Mouse (Mus musculus) right cerebral cortex, postnatal 36 days (tissue): ENCODE measurements around the gene Grip1.

Experiments
- DNase-seq, 2 experiments: peaks; one replicate each; pipeline ENCODE4 v3.0.0; 2022; ENCODE audit warnings: low spot score in 2 of 2, mixed read lengths in 1 of 2

The Grip1 gene

GRCm38 (mm10) chr10:119756271-119756670 lies 302.6 kb downstream of the Grip1 start:
- DNase-seq = no peak

DNA sequence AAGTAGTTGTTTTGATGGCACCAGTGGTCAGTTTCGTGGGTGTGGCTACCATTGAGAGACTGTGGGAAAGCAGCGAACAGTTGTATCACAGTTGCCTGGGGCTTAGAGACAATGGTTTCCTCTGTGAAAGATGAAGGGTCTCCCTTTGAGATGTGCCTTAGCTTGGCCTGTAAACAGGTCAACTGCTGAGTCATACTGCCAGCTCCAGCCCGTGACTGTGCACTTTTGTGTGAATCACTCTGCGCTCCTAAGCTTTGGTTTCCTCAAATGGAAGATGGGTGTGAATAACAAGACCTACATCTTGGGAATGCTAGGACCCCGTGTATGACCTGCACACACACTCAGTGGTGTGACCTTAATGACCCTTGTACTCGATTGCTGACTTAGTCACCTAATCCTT lies 303.6 kb downstream of the Grip1 start:
- no peak for DNase-seq

- peak in 1 of 2 experiments; percentile 24 for DNase-seq
These were observed 308.1 kb downstream of the Grip1 start for GRCm38 (mm10) chr10:119761451-119762367.

DNA sequence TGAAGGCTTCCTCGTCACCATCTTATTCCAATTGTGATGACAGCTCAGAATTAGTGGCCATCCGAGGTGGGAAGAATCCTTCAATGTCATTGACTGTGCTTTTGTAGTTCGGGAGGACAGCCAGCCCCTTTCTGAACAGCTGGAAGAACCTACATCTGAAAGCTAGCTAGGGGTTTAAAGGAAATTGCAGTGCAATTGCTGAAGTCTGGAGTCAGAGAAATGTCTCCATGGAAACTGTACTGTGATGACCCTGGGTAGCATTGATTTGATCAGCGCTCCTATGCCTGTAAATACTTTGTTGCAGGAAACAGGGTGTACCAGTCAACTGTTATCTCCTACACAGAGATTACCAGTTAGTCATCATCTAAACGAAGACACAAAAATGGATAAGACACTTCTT lies 325.2 kb downstream of the Grip1 start:
- DNase-seq = no peak

GRCm38 (mm10) chr10:119779657-119780056 lies 326.0 kb downstream of the Grip1 start:
- DNase-seq = no peak

DNA sequence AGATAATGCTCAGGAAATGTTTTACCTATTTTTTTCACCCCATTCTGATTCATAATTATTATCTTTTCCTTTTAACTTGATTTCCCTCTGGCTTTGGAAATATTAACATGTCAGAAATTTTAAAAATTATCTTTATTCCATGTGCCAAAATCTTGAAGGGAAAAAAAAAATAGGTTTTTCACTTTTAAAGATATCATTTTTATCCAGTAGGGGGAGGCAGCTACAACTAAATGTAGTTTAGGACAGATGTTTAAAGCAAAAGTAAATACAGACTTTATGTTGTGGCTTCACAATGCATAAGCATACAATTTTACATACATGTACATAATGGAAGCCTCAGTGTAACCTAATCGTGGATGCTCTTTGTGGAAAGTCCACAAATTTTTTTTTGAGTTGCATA lies 336.9 kb downstream of the Grip1 start:
- no peak for DNase-seq

- no peak for DNase-seq
These were observed 348.8 kb downstream of the Grip1 start for GRCm38 (mm10) chr10:119802421-119802820.

DNA sequence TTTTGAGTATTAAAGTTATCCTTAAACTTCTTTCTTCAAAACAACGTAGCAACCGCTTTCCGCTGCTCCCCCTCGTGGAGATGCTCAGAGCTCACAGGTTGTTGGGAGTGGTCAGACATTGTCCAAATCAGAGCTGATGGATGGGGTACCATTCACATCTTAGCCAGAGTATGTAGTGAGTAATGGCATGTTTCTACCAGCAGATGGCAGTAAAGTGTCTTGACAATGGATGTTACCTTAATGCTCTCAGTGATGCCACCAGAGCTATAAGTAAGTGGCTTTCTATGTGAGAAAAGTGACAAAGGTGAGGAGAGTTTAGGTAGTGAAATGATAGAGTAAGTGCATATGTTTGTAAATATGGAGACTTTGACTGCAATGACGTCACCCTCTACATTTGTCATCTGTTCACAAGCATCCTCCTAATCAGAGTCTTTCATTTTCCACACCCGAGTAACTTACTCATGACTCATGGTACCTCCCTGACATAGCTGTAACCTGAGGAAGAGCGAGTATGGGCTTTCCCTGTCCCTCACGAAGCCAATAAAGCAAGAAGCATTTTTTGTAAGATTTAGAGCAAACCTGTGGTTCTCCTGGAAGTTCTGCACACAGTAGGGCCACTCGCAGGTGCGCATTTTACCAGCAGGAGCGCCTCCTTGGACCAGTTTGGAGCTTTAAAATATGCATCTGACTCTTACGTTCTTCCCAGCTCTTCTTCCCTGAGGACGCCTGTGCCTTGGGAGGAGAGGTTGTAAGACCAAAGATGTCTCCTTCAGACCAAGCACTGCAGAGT lies 350.2 kb downstream of the Grip1 start:
- no peak for DNase-seq

DNA sequence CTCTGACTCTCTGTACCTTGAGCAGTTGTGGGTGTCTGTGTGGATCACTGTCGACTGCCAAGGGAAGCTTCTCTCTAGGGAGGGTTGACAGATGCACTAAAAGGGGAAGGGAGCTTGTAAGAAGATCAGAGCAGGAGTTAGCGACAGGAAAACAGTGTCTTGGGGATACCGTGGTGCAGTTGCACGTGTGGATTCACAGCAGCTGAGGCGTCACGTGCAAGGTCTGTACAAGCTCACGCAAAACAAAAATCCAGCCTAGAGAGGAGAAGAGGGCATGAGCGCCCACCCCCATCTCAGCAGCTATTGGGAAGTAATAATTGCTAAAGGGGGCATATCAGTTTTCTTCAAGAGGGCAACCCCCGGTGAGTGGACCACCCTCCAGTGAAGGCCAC lies 350.8 kb downstream of the Grip1 start:
- DNase-seq = no peak

DNA sequence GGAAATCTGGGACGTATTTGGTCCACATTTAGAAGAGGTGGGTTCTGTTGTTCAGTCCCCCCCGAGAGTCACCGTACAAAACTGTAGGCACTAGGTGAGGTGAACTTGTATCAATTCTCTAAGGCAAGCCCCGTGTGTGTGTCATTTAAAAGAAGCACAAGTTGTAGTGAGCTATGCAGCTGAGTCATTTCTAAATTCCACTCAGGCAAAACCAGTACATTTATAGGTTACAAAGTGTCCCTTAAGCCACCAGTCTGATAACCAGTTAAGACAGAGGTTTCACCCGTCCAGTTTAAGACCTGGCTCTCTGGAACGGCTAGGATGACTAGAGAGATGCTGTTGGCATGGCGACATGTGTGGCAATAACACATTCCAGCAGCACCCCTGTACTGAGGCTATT lies 351.5 kb downstream of the Grip1 start:
- DNase-seq = no peak

GRCm38 (mm10) chr10:119806151-119806550 lies 352.5 kb downstream of the Grip1 start:
- no peak for DNase-seq

DNA sequence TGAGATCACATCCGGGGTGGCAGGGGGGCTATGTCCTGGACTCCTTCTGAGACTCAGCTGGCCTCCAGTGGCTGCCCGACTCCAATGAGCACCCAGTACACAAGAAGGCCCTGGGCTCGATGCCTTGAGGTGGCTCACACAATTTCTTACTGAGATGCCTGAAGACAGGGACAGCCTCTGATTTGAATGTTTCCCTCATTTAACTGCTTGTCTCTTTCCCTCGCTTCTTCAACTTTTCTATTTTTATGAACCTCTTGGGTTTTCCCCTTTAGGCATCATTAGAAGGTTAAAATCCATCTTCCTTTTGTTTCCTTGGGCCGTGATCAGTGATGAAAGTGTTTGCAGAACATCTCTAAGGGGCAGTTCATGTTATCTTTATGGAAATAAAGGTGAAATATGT lies 354.8 kb downstream of the Grip1 start:
- DNase-seq = no peak

- DNase-seq = peak in 1 of 2 experiments; percentile 9
These were observed 360.5 kb downstream of the Grip1 start for GRCm38 (mm10) chr10:119814087-119814486.

GRCm38 (mm10) chr10:119816001-119816400 lies 362.4 kb downstream of the Grip1 start:
- DNase-seq = no peak

DNA sequence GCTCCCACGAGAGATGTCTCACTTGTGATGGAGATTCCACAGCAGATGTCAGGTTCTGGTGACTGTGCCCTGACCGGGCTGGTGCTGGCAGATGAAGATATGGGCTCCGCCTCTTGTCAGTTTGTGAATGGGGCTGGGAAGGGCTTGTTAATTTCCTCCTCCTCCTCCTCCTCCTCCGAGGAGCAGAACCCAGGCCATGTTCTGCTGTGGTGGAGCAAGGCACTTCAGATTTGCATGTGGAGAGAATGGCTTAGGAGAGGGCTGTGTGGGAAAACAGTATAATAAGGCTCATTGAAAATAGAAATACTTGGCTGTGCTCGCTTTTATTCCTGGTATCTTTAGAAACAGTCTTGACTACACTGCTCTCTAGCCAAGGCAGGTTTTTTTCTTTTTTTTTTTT lies 364.8 kb downstream of the Grip1 start:
- DNase-seq = peak; percentile 8 to 24

- peak in 1 of 2 experiments; percentile 18 for DNase-seq
These were observed 365.6 kb downstream of the Grip1 start for GRCm38 (mm10) chr10:119819102-119819681.

GRCm38 (mm10) chr10:119819740-119820139 lies 366.1 kb downstream of the Grip1 start:
- no peak for DNase-seq

DNA sequence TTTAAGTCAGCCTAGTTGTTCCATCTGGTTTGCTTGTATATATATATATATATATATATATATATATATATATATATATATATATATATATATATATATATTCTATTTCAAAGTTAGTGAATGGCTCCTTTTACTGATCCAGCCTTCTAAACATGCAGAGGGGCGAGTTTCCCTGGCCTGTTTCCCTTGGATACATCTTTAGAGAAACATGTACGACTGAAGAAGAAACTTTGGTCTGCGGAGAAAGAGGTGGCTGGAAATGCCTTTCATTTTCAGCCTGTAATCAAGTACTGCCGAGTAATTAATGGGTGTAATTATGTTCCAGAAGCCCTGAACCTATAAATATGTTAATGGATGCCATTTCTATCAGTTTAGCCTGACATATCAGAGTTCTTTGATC lies 366.8 kb downstream of the Grip1 start:
- DNase-seq = no peak

- no peak for DNase-seq
These were observed 370.1 kb downstream of the Grip1 start for GRCm38 (mm10) chr10:119823691-119824090.

DNA sequence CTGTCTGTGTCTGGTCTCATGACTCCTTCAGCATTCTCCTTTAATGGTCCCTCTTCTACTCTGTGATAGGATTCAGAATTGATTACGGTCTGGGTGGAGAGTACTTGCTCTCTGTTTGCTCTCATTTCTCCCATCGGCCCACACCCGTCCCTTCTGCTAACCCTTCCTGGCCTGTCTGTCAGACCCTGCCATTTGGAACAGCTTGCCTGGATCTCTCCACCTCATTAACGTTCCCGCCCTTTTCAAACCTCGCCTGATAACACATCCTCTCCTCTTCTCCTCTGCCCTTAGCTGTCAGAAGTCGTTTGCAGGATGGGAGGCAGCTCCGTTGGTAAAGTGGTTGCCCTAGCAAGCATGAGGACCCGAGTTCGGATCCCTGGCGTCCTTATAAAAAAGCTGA lies 370.9 kb downstream of the Grip1 start:
- DNase-seq = no peak

DNA sequence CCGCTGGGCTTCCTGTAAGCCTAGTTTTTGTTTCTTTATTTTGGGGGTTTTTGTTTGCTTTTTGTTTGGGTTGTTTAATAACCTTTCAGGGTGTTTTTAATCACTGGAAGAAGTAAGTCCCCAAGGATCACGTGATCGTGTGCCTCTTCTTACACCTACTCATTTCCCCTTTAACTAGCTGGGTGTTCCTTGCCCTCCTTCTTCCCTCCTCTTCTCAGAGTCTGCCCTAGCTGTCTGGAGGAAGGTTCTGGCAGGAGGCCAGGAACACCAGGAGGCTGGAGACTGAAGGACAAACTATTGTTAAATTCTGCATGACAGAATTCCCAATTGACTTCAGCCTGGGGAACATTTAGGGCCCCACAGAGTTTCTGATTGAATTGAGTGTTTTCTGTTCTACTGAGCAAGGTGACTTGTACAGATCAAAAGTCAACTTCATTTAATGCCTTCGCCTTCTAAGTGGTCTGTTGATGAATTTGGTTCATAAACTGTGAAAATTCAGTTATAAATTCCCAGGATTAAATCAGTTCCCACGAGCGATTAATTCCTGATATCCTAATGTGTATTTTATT lies 376.8 kb downstream of the Grip1 start:
- DNase-seq = no peak

DNA sequence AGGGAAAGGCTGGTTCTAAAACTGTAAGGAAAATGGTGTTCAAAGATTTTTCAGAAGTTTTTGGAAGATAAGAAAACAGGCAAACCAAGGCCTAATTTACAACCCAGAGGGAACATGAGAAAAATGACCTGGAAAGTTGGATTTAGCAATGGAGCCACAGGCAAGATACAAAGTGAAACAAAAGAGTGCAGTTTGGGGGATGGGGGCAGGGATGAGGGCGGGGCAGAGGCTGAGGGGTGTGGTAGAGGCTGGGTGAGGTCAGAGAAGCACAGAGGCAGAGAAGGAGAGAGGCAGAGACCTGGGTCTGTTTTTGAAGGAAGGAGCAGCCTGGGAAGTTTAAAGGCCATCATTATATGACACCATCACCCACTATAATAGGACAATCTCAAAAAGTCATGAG lies 377.5 kb downstream of the Grip1 start:
- no peak for DNase-seq
